Mouse (Mus musculus): ENCODE results near the gene Zbtb44.

GRCm38 (mm10) chr9:31009334-31009733 is 21.1 kb upstream of the Zbtb44 start:
- TF ChIP-seq POLR2A (IDR thresholded peaks at IDR 0.05; ENCODE audit: control insufficient read depth in 1 of 2, insufficient read depth in 1 of 2, low read depth in 1 of 2, low read length in 2 of 2, poor library complexity in 1 of 2) (no peak), CHD2 (IDR thresholded peaks at IDR 0.05; ENCODE audit: low read length) (no peak), GATA1 (IDR thresholded peaks at IDR 0.05; ENCODE audit: low read depth, low read length) (no peak), EP300 (IDR thresholded peaks at IDR 0.05; ENCODE audit: low read depth in 1 of 2, low read length in 2 of 2) (no peak), CTCF (IDR thresholded peaks at IDR 0.05 in 2 of 3, conservative IDR thresholded peaks at IDR 0.05 in 1 of 3; ENCODE audit: control insufficient read depth in 1 of 3, insufficient read depth in 1 of 3, low read depth in 2 of 3, low read length in 3 of 3, poor library complexity in 1 of 3, severe bottlenecking in 1 of 3) (no peak), RAD21 (IDR thresholded peaks at IDR 0.05; ENCODE audit: low read depth, low read length) (no peak)
